Mouse (Mus musculus) midbrain, embryonic 12.5 days (tissue): ENCODE measurements at regions not wholly inside any gene's neighbourhood (a gene's known extent, or its start where the extent isn't known, plus 50 kb on each side); places are given as distances from the start of the nearest gene placed in this dataset.

Experiments used
- ATAC-seq: fragments of 200-750 bp; cut with Nextera tagmentation; 2 replicates; pipeline ENCODE4 v1.8.0; 2017; ENCODE audit warnings: low read depth, moderate TSS enrichment, moderate library complexity; ENCODE audit not compliant: low FRiP score
- H3K27ac ChIP-seq: fragments of 300-500 bp; sonication (generic); replicated peaks from 2 replicates; pipeline ENCODE4 v1.5.1; 2016; ENCODE audit warnings: mild to moderate bottlenecking
- H3K27me3 ChIP-seq: fragments of 300-500 bp; sonication (generic); 2 replicates; pipeline ENCODE4 v1.6.1; 2016; ENCODE audit warnings: mild to moderate bottlenecking
- H3K36me3 ChIP-seq: fragments of 300-500 bp; sonication (generic); 2 replicates; pipeline ENCODE4 v1.6.1; 2016
- H3K4me1 ChIP-seq: fragments of 300-500 bp; sonication (generic); 2 replicates; pipeline ENCODE4 v1.6.1; 2016
- H3K4me2 ChIP-seq: fragments of 300-500 bp; sonication (generic); replicated peaks from 2 replicates; pipeline ENCODE4 v1.6.1; 2016; ENCODE audit warnings: mild to moderate bottlenecking, moderate library complexity
- H3K4me3 ChIP-seq: fragments of 300-500 bp; sonication (generic); 2 replicates; pipeline ENCODE4 v1.5.1; 2016; ENCODE audit warnings: mild to moderate bottlenecking
- H3K9ac ChIP-seq: fragments of 300-500 bp; sonication (generic); replicated peaks from 2 replicates; pipeline ENCODE4 v1.6.1; 2016; ENCODE audit warnings: mild to moderate bottlenecking, moderate library complexity
- H3K9me3 ChIP-seq: fragments of 300-500 bp; sonication (generic); 2 replicates; pipeline ENCODE4 v1.6.1; 2016; ENCODE audit warnings: mild to moderate bottlenecking
- WGBS: fragments of 180-500 bp; shearing (Covaris S2); methylation state at CpG from one replicate; pipeline ENCODE4 v1.1.7; 2016; 5-methylcytosine and 5-hydroxymethylcytosine counted together

DNA sequence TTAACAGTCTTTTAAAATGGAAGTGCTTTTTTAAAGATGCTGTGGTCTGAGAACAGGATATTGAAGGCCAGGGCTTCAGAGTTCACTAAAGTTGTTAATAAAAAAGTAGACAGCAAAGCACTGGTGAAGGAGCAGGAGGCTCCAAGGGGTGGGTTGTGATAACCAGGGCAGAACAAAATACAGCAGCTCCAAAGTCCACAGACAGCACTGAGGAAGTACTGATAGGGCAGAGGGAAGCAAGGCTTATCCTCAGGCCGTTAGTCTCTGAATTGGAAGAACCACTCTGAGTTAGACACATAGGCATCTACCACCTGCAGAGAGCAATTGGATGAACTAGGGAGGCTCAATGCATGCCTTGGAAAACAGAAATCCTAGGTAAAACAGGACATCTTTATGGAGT is 62.1 kb downstream of the P2ry1 start:
- Histone ChIP-seq H3K4me3 (no peak overlapping the region), H3K9ac (no peak overlapping the region), H3K9me3 (no peaks in the 10 kb centered on the region), H3K4me2 (no peak overlapping the region), H3K4me1 (no peaks in the 10 kb centered on the region), H3K27me3 (no peaks in the 10 kb centered on the region), H3K27ac (no peak overlapping the region), H3K36me3 (no peaks in the 10 kb centered on the region)
- 76% methylated on average over 1 of the region's 1 CpGs for WGBS
- ATAC-seq = no peak

DNA sequence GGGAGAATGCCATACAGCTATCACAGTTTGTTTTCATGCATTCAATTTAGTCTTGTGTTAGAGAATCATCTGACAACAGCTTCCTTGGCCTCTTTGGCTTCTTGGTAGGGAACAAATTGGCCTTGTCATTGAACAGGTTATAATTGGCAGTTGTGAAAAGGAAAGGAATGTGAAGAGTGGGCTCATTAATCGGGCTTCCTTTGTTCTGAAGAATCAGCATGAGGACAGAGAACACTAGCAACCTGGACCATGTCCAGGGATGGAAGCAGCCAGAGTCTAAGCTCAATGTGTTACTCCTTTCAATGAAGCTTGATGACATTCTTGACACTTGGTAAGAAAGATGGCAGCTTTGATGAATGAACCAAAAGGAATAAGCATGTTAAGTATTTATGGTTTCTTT is 64.5 kb downstream of the P2ry1 start:
- H3K27ac ChIP-seq = no peak overlapping the region
- no peak overlapping the region for H3K4me2 ChIP-seq
- H3K4me1 ChIP-seq = no peaks in the 10 kb centered on the region
- no peaks in the 10 kb centered on the region for H3K36me3 ChIP-seq
- H3K9ac ChIP-seq = no peak overlapping the region
- no peaks in the 10 kb centered on the region for H3K9me3 ChIP-seq
- H3K27me3 ChIP-seq = no peaks in the 10 kb centered on the region
- 68% methylated on average over 1 of the region's 1 CpGs for WGBS
- no peak overlapping the region for H3K4me3 ChIP-seq
- ATAC-seq = no peak

DNA sequence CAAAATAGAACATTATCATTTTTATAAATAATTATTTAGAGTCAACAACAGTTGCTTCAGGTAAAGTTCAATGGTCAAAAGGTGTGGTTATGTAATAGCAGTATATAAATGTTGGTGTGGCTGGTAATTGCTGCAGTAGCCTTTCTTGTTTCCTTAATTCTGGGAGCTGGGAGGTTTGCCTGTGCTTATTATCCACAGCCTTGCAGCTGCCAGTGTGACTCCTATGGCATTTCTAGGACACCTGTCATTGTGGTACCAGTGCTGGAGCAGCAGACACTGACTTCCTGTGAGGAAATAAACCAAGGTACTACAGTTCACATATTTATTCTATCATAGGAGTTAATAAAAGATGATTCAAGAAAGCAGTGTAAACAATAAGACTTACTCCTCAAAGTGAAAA is 65.6 kb downstream of the P2ry1 start:
- no peak for ATAC-seq
- no peak overlapping the region for H3K9ac ChIP-seq

DNA sequence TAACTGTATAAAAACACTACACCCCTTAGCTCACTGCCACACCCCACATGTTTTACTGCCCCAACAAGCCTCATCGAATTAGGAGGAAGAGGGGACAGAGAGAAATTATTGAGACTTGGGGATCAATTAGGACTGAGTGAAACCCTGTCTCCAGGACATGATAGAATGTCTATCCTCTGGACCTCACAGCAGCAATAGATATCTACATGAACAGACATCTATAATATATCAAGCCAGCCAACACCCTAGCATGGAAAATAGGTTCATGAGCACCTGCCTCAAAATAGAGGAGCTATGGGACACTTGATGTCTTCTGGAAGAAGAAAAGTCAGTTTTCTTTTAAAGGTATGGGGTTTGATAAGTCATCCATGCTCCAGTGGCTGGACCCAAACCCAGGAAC is 68.4 kb downstream of the P2ry1 start:
- no peak overlapping the region for H3K4me3 ChIP-seq
- 90% methylated on average over 1 of the region's 1 CpGs for WGBS

More for the DNA sequence above, 65.6 kb downstream of the P2ry1 start:
- Histone ChIP-seq H3K27ac (no peak overlapping the region), H3K36me3 (no peaks in the 10 kb centered on the region), H3K4me2 (no peak overlapping the region), H3K27me3 (no peaks in the 10 kb centered on the region), H3K4me3 (no peak overlapping the region), H3K4me1 (no peaks in the 10 kb centered on the region), H3K9me3 (no peaks in the 10 kb centered on the region)

DNA sequence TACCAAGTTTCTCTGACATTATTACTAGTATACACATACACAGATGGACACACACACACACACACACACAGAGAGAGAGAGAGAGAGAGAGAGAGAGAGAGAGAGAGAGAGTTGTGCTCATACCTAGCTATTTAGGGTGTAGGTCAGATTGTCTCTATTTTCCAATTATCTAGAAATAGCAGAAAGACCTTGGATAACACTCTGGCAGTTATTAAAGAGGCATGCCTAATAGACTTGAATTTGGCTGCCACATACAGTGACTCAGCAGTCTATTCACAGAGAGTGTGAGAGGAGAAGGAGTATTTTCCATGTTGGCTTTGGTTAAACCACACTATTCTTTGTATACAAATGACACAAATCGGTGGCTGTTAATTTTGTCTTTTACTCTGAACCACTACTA is 69.7 kb downstream of the P2ry1 start:
- WGBS = 94% methylated on average over 1 of the region's 1 CpGs
- ATAC-seq = no peak

More for the DNA sequence above, 68.4 kb downstream of the P2ry1 start:
- Histone ChIP-seq H3K27ac (no peak overlapping the region), H3K36me3 (no peaks in the 10 kb centered on the region), H3K4me2 (no peak overlapping the region), H3K4me1 (no peaks in the 10 kb centered on the region), H3K9ac (no peak overlapping the region), H3K9me3 (no peaks in the 10 kb centered on the region), H3K27me3 (no peaks in the 10 kb centered on the region)
- ATAC-seq = no peak

DNA sequence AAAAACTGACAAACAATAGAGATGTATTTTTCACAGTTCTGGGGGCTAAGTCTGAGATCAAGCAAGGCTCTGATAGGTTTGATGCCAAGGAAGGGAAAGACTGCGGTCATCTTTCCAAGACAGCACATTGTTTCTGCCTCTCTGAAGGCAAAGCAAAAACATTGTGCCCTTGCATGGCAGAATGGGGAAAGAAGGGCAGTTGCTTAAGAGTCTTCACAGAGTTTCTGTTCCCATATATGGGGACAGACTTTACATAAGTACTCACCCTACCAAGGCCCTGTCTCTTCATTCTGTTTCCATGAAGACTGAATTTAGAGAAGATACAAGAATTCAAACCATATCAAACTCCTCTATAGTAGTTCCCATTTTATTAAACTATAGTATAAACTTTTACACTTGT is 70.5 kb downstream of the P2ry1 start:
- no peaks in the 10 kb centered on the region for H3K36me3 ChIP-seq
- no peaks in the 10 kb centered on the region for H3K27me3 ChIP-seq
- H3K9ac ChIP-seq = no peak overlapping the region
- H3K27ac ChIP-seq = no peak overlapping the region
- no peak overlapping the region for H3K4me2 ChIP-seq
- H3K9me3 ChIP-seq = no peaks in the 10 kb centered on the region
- no peak overlapping the region for H3K4me3 ChIP-seq
- no peaks in the 10 kb centered on the region for H3K4me1 ChIP-seq
- WGBS = 86% methylated on average over 1 of the region's 1 CpGs
- no peak for ATAC-seq

More for the DNA sequence above, 69.7 kb downstream of the P2ry1 start:
- H3K27me3 ChIP-seq = no peaks in the 10 kb centered on the region
- no peaks in the 10 kb centered on the region for H3K4me1 ChIP-seq
- H3K36me3 ChIP-seq = no peaks in the 10 kb centered on the region
- no peaks in the 10 kb centered on the region for H3K9me3 ChIP-seq
- no peak overlapping the region for H3K9ac ChIP-seq
- no peak overlapping the region for H3K4me3 ChIP-seq
- H3K4me2 ChIP-seq = no peak overlapping the region
- no peak overlapping the region for H3K27ac ChIP-seq

DNA sequence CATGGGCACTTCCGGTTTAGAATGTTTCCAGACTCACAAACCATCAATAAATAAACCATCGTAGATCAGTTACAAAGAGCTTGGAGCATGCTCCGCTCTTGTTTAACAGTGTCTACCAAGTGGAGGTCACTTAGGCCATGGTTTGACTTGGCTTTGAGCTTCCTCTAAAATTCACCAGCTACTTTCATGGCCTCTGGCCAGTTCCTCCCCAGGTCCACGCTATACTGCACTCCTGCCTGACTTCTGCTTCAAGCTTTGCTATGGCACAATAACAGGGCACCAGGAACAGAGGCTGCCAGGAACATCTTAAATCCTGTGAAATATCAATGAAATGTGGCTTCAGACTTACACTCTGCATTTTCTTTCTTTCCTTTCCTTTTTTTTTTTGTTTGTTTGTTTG is 71.2 kb downstream of the P2ry1 start:
- 92% methylated on average over 4 of the region's 4 CpGs for WGBS
- no peak for ATAC-seq

DNA sequence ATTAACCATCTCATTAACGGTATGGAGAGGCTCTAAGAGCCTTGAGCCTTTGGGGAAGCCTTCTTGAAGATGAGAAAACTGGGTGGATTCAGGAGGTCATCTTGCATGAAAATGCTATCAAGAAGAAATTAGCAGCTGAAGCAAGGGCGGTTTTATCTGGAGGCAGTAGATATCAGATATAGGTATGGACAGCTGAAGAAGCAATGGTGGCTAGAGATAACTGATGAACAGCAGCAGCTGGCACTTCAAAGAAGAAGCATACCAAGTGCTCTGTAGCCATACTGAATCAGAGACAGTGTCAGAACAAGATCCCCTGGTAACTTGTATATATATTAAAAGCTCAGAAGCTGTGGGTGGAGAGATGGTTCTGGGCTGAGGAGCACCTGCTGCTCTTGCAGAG is 73.2 kb downstream of the P2ry1 start:
- H3K27ac ChIP-seq = no peak overlapping the region
- H3K36me3 ChIP-seq = no peaks in the 10 kb centered on the region
- no peak overlapping the region for H3K9ac ChIP-seq
- no peaks in the 10 kb centered on the region for H3K4me1 ChIP-seq
- H3K4me3 ChIP-seq = no peak overlapping the region
- no peaks in the 10 kb centered on the region for H3K27me3 ChIP-seq
- H3K9me3 ChIP-seq = no peaks in the 10 kb centered on the region
- 66% methylated on average over 2 of the region's 2 CpGs for WGBS
- H3K4me2 ChIP-seq = no peak overlapping the region
- ATAC-seq = no peak

More for the DNA sequence above, 71.2 kb downstream of the P2ry1 start:
- Histone ChIP-seq H3K4me1 (no peaks in the 10 kb centered on the region), H3K27me3 (no peaks in the 10 kb centered on the region), H3K4me3 (no peak overlapping the region), H3K27ac (no peak overlapping the region), H3K36me3 (no peaks in the 10 kb centered on the region), H3K4me2 (no peak overlapping the region), H3K9ac (no peak overlapping the region), H3K9me3 (no peaks in the 10 kb centered on the region)

DNA sequence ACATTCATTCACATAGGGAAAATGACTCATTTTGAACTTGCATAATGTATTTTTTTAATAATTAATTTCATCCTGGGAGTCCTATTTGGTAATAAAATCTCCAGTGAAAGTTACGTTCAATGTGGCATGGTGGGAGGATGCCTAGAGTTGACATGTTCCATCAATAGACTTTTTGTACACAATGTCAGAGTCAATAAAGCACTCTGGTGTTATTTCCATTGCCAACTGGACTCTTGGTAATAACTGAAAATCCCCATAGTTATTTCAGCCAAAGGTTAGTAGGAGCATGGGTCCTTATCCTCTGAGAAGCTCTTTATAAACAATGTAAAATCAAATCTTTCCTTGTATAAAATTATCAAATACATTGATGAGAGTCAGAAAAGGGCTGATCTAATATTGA is 87.3 kb downstream of the P2ry1 start:
- no peak for ATAC-seq
- Histone ChIP-seq H3K27me3 (no peaks in the 10 kb centered on the region), H3K4me2 (no peak overlapping the region), H3K9ac (no peak overlapping the region), H3K27ac (no peak overlapping the region), H3K4me3 (no peak overlapping the region), H3K4me1 (no peaks in the 10 kb centered on the region), H3K36me3 (no peaks in the 10 kb centered on the region), H3K9me3 (no peaks in the 10 kb centered on the region)
- 100% methylated on average over 1 of the region's 1 CpGs for WGBS

DNA sequence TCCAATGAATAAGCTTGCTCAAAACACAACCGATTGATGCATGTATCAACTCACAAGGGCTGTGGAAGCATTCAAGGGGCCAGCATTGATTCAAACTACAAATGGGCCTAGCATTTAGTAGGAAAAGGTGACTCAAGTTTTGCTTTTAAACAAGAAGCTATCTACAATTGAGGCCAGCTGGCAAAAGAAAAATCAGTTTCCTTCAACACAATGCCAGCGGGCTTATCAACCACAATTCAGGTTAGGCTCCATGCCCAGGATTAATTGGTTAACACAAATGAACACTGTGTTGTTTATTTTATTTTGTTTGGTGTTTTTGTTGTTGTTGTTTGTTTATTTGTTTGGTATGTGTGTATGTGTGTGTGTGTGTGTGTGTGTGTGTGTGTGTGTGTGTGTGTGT is 89.4 kb downstream of the P2ry1 start:
- no peak overlapping the region for H3K9ac ChIP-seq
- no peak overlapping the region for H3K4me2 ChIP-seq
- no peaks in the 10 kb centered on the region for H3K4me1 ChIP-seq
- no peak for ATAC-seq
- H3K27ac ChIP-seq = no peak overlapping the region
- H3K27me3 ChIP-seq = no peaks in the 10 kb centered on the region
- H3K36me3 ChIP-seq = no peaks in the 10 kb centered on the region
- 90% methylated on average over 2 of the region's 2 CpGs for WGBS
- H3K4me3 ChIP-seq = no peak overlapping the region
- no peaks in the 10 kb centered on the region for H3K9me3 ChIP-seq

DNA sequence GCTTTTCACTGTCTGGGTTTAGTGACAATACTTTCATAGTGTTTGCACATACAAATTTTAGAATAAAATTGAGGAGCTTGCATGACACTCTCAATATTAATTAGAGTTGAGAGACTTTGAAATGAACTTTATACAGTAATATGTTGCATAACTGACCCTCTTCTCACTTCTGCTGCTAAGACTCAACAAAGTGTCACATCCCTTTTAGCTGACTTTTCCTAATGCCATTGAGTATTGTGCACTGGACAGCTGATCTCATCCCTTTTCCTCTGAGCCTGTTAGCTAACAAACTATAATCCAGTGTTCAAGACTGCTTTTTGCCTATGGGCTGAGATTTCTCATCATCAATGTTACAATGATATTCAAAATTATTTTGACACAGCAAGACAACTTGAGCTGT is 113.8 kb downstream of the P2ry1 start:
- Histone ChIP-seq H3K9me3 (no peaks in the 10 kb centered on the region), H3K27ac (no peak overlapping the region), H3K9ac (no peak overlapping the region), H3K27me3 (no peaks in the 10 kb centered on the region), H3K4me2 (no peak overlapping the region), H3K36me3 (no peaks in the 10 kb centered on the region), H3K4me1 (no peaks in the 10 kb centered on the region), H3K4me3 (no peak overlapping the region)
- no peak for ATAC-seq

DNA sequence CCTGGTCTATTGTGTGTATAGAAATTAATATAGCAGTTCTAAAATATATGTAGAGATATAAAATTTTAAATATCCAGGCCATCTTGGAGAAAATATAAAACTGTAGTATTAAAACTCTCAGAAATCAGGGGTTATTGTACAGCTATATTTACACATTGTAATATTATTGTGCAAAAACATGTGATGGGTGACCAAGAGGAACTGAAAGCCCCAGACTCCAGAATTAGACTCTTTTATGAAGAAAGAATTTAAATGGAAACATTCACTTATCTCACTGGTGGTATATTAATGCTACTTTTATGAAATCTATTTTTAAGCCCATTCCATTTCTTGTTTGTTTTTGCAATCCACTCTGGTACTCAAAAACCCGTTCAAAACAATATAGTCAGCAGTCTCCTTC is 130.5 kb downstream of the P2ry1 start:
- 47% methylated on average over 1 of the region's 1 CpGs for WGBS
- Histone ChIP-seq H3K9me3 (no peaks in the 10 kb centered on the region), H3K9ac (no peak overlapping the region), H3K4me2 (no peak overlapping the region), H3K27me3 (no peaks in the 10 kb centered on the region), H3K4me3 (no peak overlapping the region), H3K4me1 (no peaks in the 10 kb centered on the region), H3K36me3 (no peaks in the 10 kb centered on the region), H3K27ac (no peak overlapping the region)
- ATAC-seq = no peak

DNA sequence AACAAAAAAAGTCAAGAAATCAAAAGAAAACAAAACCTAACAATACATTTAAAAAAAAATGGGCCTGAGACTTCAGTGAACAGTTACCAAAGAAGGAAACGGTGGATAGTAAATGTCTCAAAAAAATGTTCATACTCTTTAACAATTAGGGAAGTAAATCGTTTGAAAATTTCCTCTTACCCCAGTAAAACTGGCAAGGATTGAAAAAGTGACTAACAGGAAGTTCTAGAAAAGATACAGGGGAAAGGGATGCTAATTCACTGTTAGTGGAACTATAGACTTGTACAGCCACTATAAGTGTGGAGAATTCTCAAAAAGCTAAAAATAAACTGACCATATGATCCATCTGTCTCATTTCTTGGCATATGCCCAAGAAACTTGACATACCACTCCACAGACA is 151.5 kb downstream of the P2ry1 start:
- Histone ChIP-seq H3K4me3 (no peak overlapping the region), H3K4me2 (no peak overlapping the region), H3K27ac (no peak overlapping the region), H3K36me3 (no peaks in the 10 kb centered on the region), H3K27me3 (no peaks in the 10 kb centered on the region), H3K4me1 (no peaks in the 10 kb centered on the region), H3K9ac (no peak overlapping the region), H3K9me3 (no peaks in the 10 kb centered on the region)
- no peak for ATAC-seq
- WGBS = 89% methylated on average over 2 of the region's 2 CpGs
